Mouse (Mus musculus): ENCODE data around the gene Lsp1. TPM values are rescaled to one million over a fixed set of nuclear protein-coding genes. Genes with fewer than 3 reads are reported as not detected.
A peak's percentile ranks its signal among the peaks of the same experiment; 100 is the strongest.

The Lsp1 gene
- total RNA-seq (2021): 1 to 10 TPM; 4.2 to 5.7 TPM
- long read RNA-seq, experiment 1, partial matches to known transcripts: 0 of 4 reads
- long read RNA-seq, experiment 1, other reads (novel, unspliced or antisense): 3 of 4 reads
- long read RNA-seq, experiment 2, partial matches to known transcripts: 1 of 9 reads
- long read RNA-seq, experiment 2, other reads (novel, unspliced or antisense): 6 of 9 reads

DNA sequence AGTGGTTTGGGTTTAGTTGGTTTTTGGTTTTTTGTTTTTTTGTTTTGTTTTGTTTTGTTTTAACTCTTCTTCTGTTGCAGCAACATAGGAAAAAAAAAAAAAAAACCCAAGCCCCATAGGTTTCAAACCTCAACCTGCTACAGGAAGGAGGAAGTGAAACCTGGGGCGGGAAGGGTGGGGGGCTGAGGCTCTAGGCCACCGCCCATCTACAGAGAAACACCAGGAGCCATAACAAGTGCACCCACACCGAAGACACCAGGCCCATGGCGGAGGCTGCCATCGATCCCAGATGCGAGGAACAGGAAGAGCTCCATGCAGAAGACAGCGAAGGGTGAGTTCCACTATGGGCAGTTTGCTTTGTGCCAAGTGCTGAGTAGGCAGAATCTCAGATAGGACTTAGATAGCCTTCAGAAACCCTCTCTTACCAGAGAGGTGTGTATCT, at the start of gene Lsp1:
Gene Lsp1, plus strand, starts transcription at position 174 of the 442 bp plus-strand sequence.
- no peak for DNase-seq (ENCODE audit: low spot score in 2 of 2)

DNA sequence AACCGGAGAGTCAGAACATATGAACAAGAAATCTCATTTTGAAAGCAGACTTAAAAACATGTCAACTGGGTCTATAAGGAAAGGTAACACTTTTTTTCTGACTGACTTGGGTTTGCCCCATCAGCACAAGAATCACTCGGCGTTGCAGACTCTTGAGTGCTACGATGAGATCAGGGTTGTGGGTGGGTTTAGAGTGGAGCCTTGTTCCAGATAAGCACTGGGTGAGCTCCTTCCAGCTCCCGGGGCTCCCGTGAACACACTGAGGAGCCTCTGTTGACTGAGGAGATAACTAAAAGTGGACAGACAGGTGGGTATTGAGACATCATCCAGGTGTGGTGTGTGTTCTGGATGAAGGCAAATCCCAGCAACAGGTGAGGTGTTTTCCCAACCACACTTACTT, 47.3 kb upstream of the Lsp1 start:
- no peak for DNase-seq (ENCODE audit: low spot score in 2 of 2)

DNA sequence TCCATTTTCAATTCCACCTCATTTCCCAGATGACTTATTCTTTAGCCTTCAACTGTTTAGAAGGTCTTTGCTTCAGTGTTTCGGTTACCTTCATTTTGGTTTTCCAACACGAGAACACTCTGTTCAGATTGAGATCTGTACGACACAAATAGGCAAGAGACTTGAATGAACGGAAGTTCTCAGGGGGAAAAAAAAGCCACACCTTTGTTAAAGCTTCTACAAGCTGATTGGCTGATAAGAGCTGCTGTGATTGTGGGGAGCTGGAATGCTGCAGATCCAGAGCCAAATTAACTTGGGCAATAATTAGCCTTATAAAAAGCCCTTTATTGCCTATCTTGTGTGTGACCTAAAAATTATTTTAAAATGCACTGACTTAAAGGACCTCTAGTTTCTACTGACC, 45.3 kb upstream of the Lsp1 start:
- DNase-seq (ENCODE audit: low spot score in 2 of 2): no peak

- no peak for DNase-seq (ENCODE audit: low spot score in 2 of 2)
These were observed 44.4 kb upstream of the Lsp1 start for GRCm38 (mm10) chr7:142416225-142416624.

DNA sequence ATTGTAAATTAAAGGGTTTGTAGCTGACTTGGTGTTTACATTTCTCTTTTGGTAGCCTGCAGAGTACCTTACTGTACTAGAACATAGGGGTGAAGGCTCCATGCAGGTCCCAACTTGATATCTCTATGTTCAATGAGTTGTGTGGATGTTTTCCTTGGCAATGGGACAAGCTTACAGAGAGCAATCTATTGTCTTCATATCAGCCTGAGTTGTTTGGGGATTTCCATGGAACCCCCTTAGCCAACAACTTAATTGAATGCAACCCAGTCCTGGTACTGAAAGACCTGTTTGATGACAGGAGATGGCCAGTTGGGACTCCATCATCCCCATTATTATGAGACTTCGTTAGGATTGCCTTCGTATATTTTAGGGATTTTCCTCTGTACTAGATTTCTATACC, 42.6 kb upstream of the Lsp1 start:
- no peak for DNase-seq (ENCODE audit: low spot score in 2 of 2)

GRCm38 (mm10) chr7:142418679-142419078, 41.9 kb upstream of the Lsp1 start:
- no peak for DNase-seq (ENCODE audit: low spot score in 2 of 2)

- DNase-seq (ENCODE audit: low spot score in 2 of 2): no peak
These were observed 40.7 kb upstream of the Lsp1 start for GRCm38 (mm10) chr7:142419887-142420286.

- no peak for DNase-seq (ENCODE audit: low spot score in 2 of 2)
These were observed 38.8 kb upstream of the Lsp1 start for GRCm38 (mm10) chr7:142421826-142422225.

DNA sequence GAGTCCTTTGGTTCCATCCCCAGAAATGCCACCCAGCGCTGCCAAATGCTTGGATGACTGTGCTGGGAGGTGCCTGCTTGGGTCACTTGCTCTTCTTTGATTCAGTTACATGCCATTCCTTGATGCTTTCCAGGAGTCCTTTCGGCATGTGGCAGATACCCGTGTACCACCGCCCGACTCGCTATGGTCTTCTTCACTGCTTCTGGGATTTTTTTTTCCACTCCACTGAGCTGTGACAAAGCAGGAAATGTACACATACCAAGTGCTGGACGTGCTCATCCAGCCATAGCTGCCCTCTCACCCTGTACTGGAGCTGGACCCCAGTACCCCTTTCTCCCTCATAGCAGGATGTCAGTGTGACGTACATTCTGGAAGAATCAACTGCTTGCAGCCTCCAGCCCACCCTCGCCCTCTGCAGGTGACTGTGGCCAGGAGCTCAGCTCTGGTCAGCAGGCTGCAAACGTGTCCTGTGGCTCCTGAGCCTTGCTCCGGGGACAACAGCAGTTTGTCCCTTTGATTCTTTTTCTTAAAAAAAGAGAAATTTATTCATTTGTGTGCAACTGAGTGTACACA, 34.9 kb upstream of the Lsp1 start:
- no peak for DNase-seq (ENCODE audit: low spot score in 2 of 2)

- DNase-seq (ENCODE audit: low spot score in 2 of 2): no peak
These were observed 32.4 kb upstream of the Lsp1 start for GRCm38 (mm10) chr7:142428213-142428612.

DNA sequence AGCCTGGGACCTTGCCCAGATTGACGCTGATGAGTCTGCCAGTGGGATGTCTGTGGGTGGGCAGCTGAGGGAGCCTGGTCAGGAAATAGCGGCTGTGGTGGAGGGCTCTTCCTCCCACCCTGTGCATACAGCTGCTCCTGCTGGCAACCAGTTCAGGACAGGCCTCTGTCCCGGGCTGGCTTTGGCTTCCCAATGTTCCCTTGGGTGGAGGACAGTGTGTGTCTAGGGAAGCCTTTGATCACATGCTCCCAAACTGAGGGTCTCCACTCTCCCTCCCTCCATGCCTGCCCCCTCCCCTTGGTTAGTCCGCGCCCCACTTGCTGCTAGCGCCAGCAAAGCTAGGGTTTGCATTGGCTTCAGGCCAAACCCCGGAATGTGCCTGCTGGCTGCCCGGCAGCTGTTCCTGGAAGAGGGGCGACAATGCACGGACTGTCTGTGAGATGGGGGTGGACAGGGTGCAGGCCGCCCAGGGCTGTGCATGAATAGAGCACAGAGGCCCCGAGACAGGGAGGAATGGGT, 30.4 kb upstream of the Lsp1 start:
- DNase-seq (ENCODE audit: low spot score in 2 of 2): peak; percentile 31 to 35

DNA sequence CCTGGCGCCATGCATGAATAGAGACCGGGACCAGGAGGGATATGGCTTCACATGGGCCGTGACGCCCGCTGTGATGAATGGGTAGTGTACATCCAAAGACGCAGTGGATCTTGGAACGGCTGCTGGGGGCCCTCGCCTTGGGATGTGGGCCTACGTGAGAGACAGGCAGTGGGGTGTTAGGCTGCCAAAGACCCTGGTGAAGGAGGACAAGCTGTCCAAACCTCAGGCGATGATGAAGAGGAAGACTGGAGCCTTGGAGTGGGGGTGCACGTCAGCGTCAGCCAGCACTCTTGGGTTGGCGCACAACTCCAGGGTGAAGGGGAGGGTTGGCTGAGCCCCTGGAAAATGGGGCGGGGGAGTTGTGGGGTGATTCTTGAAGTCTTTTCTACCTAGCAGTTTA, 29.5 kb upstream of the Lsp1 start:
- no peak for DNase-seq (ENCODE audit: low spot score in 2 of 2)

DNA sequence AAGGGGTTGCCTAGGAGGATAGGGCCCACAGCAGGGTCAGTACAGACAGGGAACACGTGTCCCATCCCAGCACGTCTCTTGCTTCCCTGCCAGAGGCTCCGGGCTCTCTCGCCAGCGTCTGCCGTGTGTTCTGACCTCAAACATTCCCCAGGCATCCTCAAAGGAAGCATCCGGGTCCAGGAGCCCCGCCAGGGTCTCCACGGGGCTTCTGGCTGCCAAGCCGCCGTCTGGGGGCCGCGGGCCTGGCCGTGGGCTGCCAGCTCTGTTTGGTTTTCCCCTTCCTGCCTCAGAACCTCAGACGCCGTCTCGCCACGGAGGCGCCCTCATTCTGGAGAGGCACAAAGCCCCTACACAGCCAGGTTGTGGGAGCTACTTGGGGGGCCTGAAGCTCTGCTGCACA, 27.0 kb upstream of the Lsp1 start:
- DNase-seq (ENCODE audit: low spot score in 2 of 2): no peak

- DNase-seq (ENCODE audit: low spot score in 2 of 2): no peak
These were observed 26.3 kb upstream of the Lsp1 start, which contains the start of gene Syt8 for GRCm38 (mm10) chr7:142434137-142434865. Gene Syt8 (plus strand): TSS chr7:142434850.

GRCm38 (mm10) chr7:142435524-142435923, 25.1 kb upstream of the Lsp1 start:
- peak; percentile 64 to 82 for DNase-seq (ENCODE audit: low spot score in 2 of 2)

DNA sequence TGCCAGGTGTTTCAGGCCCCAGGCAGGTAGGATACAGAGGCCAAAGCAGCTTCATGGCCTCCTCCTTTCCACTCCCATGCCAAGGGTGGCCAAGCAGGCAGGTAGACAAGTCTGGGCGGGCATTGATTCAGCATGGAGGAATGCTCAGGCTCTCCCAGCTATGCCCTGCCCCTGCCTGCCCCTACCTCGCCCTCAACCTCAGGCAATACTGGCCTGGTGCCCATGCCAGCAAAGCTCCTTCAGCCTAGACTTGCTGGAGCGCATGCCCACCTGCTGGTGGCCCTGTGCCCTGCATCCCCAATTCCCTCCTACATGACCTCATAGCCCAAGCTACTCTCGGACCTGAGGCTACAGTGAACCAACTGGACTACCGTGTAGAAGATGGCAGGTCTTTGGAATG, 23.3 kb upstream of the Lsp1 start:
- DNase-seq (ENCODE audit: low spot score in 2 of 2): no peak

- no peak for DNase-seq (ENCODE audit: low spot score in 2 of 2)
These were observed 20.6 kb upstream of the Lsp1 start for GRCm38 (mm10) chr7:142439966-142440365.

DNA sequence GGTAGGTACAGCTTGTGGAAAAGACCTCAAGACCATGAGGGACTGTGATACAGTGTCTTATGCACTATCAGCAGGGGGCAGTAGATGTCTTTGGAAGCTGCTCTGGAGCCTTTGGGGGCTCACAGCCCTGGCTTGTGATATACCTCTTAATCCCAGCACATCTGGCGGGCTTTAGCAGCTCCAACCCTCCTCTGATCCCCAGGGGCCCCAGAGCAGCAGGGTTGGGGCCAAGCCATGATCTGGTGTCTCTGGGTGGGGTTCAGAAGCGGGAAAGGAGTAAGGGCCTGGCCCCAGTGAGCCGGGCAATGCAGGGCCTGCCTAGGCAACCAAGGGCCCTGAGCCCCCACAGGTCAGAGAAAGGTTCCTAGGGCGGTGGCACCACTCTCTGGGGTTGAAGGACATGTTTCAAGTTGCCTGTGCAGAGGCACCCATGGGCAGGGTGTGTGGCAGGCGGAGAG, 19.9 kb upstream of the Lsp1 start:
- peak in 1 of 2 experiments; percentile 15 for DNase-seq (ENCODE audit: low spot score in 2 of 2)

DNA sequence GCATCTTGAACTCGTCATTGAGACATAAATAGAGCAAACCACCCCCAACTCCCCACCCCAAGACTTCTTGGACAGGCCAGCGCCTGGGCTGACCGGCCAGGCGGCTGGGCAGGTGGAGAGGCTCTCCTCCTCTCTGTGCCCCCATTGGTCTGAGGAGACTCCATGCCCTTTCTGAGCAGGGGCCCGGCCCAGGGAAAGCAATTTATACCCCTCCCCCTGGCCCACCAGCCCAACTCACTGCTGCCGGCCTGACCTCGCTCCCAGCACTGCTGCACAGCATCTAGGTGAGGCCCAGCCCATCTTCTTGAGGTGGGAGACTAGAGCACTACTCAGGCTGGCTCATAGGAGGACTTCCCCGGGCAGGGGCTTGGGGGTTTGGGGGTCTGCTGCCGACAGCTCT, 19.0 kb upstream of the Lsp1 start, which contains the start of gene Tnni2:
Gene Tnni2, plus strand, starts transcription at position 224 of the 400 bp plus-strand sequence.
- no peak for DNase-seq (ENCODE audit: low spot score in 2 of 2)

- no peak for DNase-seq (ENCODE audit: low spot score in 2 of 2)
These were observed 18.3 kb upstream of the Lsp1 start for GRCm38 (mm10) chr7:142442081-142442907.

- no peak for DNase-seq (ENCODE audit: low spot score in 2 of 2)
These were observed 17.6 kb upstream of the Lsp1 start for GRCm38 (mm10) chr7:142442908-142443420.
